Mouse (Mus musculus) heart, embryonic 16.5 days (tissue): ENCODE data around the gene Tmem202. TPM values are rescaled to one million over a fixed set of nuclear protein-coding genes. Genes with fewer than 3 reads are reported as not detected.
A peak's percentile ranks its signal among the peaks of the same experiment; 100 is the strongest.

ENCODE experiments used
- ATAC-seq: fragments of 200-750 bp; cut with Nextera tagmentation; replicated peaks from 2 replicates; pipeline ENCODE4 v1.8.0; 2017; ENCODE audit warnings: moderate number of reproducible peaks; ENCODE audit not compliant: insufficient read depth, low FRiP score; ENCODE audit errors: extremely low read depth
- H3K27ac ChIP-seq: fragments of 300-500 bp; sonication (generic); 2 replicates; pipeline ENCODE4 v1.5.1; 2014; ENCODE audit warnings: mild to moderate bottlenecking, low read length, control low read depth, moderate library complexity
- H3K27me3 ChIP-seq: fragments of 300-500 bp; sonication (generic); 2 replicates; pipeline ENCODE4 v1.6.1; 2014; ENCODE audit warnings: low read length, mixed read lengths; ENCODE audit not compliant: control insufficient read depth, insufficient read depth
- H3K36me3 ChIP-seq: fragments of 300-500 bp; sonication (generic); 2 replicates; pipeline ENCODE4 v1.6.1; 2014; ENCODE audit not compliant: control insufficient read depth, insufficient read depth
- H3K4me1 ChIP-seq: fragments of 300-500 bp; sonication (generic); 2 replicates; pipeline ENCODE4 v1.6.1; 2014; ENCODE audit warnings: low read length, mixed read lengths; ENCODE audit not compliant: control insufficient read depth, insufficient read depth
- H3K4me2 ChIP-seq: fragments of 300-500 bp; sonication (generic); 2 replicates; pipeline ENCODE4 v1.6.1; 2014; ENCODE audit warnings: low read depth, mild to moderate bottlenecking, control low read depth, low read length
- H3K4me3 ChIP-seq: fragments of 300-500 bp; sonication (generic); 2 replicates; pipeline ENCODE4 v1.5.1; 2014; ENCODE audit warnings: mild to moderate bottlenecking, control low read depth, low read length
- H3K9ac ChIP-seq: fragments of 300-500 bp; sonication (generic); 2 replicates; pipeline ENCODE4 v1.6.1; 2014; ENCODE audit warnings: low read length, control low read depth
- H3K9me3 ChIP-seq: fragments of 300-500 bp; sonication (generic); replicated peaks from 2 replicates; pipeline ENCODE4 v1.6.1; 2016; ENCODE audit warnings: low read length; ENCODE audit not compliant: control insufficient read depth
- WGBS: fragments of 180-500 bp; shearing (Covaris S2); extraction: QIAGEN DNeasy Blood & Tissue Kit; methylation state at CpG from one replicate; pipeline ENCODE4 v1.1.7; 2014; 5-methylcytosine and 5-hydroxymethylcytosine counted together
- polyA plus RNA-seq: library from polyadenylated mRNA; unstranded; fragments of >200 nt; fragmentation: Nextera tagmentation; extraction: Ambion mirVana; gene quantifications from 2 replicates; pipeline ENCODE4 v1.2.1, GENCODE M21; 2015

Tmem202 gene
- polyA plus RNA-seq, 1 experiment from 2014 or later: 0.34 TPM

DNA sequence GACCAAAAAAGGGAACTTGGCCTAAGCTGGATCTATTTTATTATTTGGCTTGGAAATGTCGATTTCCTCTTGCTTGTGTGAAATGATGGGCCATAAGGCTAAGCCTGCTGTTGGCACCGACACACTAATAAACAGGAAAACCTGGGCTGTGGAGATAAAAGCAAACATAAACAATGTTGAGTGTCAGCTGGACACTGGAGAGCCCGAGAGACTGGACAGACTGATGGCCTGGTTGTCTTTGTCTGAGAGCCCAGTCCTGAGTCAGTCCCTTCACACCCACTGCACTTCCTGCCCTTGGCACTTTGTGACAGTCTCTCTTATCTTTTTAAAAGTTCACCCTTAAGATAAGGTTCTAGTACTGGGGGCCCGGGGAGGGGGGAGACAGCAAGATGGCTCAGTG, 16.7 kb downstream of the Tmem202 start:
- Histone ChIP-seq H3K27me3 (no peaks in the 10 kb centered on the region), H3K4me3 (no peak overlapping the region), H3K9me3 (no peaks in the 10 kb centered on the region), H3K27ac (no peak overlapping the region), H3K4me1 (peaks cover 9% of the 10 kb centered on the region), H3K4me2 (no peak overlapping the region), H3K36me3 (no peaks in the 10 kb centered on the region), H3K9ac (no peak overlapping the region)
- ATAC-seq: peak; percentile 49; the same call in 1 of the 2 replicates
- WGBS: 37% methylated on average over 4 of the region's 4 CpGs

DNA sequence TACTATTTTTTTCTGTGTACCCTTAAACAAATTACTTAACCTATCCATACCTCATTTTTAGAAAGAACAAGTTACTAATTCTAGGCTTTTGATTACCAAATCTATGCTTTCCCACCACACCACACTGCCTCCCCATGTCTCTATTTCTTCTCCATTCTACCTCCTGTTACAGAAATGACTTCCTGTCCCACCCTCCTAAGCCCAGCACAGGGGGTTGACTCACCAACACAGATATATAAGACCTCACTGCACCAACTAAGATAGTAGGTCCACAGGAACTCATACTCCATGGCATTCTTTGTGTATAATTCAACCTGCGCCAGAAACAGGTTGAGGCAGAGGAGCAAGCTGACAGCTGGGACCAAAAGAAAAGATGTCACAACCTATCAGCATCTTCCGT, 20.3 kb downstream of the Tmem202 start:
- H3K4me1 ChIP-seq: peaks cover 14% of the 10 kb centered on the region
- no peaks in the 10 kb centered on the region for H3K36me3 ChIP-seq
- no peak overlapping the region for H3K9ac ChIP-seq
- H3K27ac ChIP-seq: no peak overlapping the region
- H3K9me3 ChIP-seq: no peaks in the 10 kb centered on the region
- H3K4me3 ChIP-seq: no peak overlapping the region
- 81% methylated on average over 2 of the region's 2 CpGs for WGBS
- no peaks in the 10 kb centered on the region for H3K27me3 ChIP-seq
- no peak for ATAC-seq
- H3K4me2 ChIP-seq: no peak overlapping the region

GRCm38 (mm10) chr9:59518976-59519375, 20.7 kb downstream of the Tmem202 start:
- H3K9ac ChIP-seq: no peak overlapping the region
- WGBS: 26% methylated on average over 5 of the region's 5 CpGs
- no peaks in the 10 kb centered on the region for H3K9me3 ChIP-seq
- H3K27me3 ChIP-seq: no peaks in the 10 kb centered on the region
- ATAC-seq: no peak
- H3K4me1 ChIP-seq: peaks cover 14% of the 10 kb centered on the region
- H3K27ac ChIP-seq: peak overlapping the region; percentile 21; the same call in 1 of the 2 replicates
- H3K4me3 ChIP-seq: no peak overlapping the region
- no peak overlapping the region for H3K4me2 ChIP-seq
- no peaks in the 10 kb centered on the region for H3K36me3 ChIP-seq

DNA sequence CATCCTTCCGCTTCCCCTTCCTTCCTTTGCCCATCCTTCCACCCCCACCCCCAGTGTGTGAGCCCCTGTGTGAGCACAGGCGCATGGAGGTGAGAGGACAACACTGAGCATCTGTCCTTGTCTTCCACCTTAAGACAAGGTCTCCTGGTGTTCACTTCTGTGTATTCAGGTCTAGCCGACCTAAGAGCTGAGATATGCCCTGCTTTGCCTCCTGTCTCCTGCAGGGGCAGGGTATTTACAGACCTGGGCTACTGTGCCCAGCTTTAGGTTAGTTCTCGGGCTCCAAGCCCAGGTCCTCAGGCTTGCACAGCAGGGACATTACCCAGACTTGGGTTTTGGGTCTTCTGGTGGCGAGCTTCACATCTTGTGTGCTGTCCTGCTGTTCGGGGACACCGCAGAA, 22.5 kb downstream of the Tmem202 start:
- Histone ChIP-seq H3K4me2 (no peak overlapping the region), H3K9me3 (no peaks in the 10 kb centered on the region), H3K4me3 (no peak overlapping the region), H3K27ac (no peak overlapping the region), H3K27me3 (no peaks in the 10 kb centered on the region), H3K4me1 (peaks cover 11% of the 10 kb centered on the region), H3K36me3 (no peaks in the 10 kb centered on the region), H3K9ac (no peak overlapping the region)
- 59% methylated on average over 7 of the region's 7 CpGs for WGBS
- no peak for ATAC-seq

DNA sequence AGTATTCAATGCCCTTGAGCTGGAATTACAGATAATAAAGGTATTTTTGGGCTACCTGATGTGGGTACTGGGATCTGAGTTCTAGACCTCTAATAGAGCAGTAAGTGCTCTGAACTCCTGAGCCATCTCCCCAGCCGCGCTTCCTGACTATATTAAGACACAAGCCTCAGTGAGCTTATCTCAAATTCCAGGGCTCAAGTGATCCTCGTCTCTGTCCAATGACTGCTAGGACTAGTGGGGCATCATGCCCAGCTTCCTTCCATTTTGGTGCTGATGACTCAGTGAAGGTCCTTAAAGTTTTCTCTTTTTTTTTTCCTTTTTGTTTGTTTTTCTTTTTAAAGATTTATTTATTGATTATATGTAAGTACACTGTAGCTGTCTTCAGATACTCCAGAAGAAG, 24.6 kb downstream of the Tmem202 start:
- Histone ChIP-seq H3K9ac (no peak overlapping the region), H3K27me3 (no peaks in the 10 kb centered on the region), H3K4me2 (no peak overlapping the region), H3K27ac (no peak overlapping the region), H3K4me1 (peaks cover 11% of the 10 kb centered on the region), H3K9me3 (no peaks in the 10 kb centered on the region), H3K4me3 (no peak overlapping the region), H3K36me3 (no peaks in the 10 kb centered on the region)
- 26% methylated on average over 3 of the region's 3 CpGs for WGBS
- peak; percentile 81 for ATAC-seq

- Histone ChIP-seq H3K4me3 (no peak overlapping the region), H3K4me1 (peaks cover 4% of the 10 kb centered on the region; the same call in 1 of the 2 replicates), H3K9ac (no peak overlapping the region), H3K27me3 (no peaks in the 10 kb centered on the region), H3K4me2 (no peak overlapping the region), H3K9me3 (no peaks in the 10 kb centered on the region), H3K36me3 (no peaks in the 10 kb centered on the region), H3K27ac (no peak overlapping the region)
- ATAC-seq: no peak
- WGBS: 37% methylated on average over 4 of the region's 4 CpGs
Observed at GRCm38 (mm10) chr9:59512381-59512780, 27.3 kb downstream of the Tmem202 start.

- no peaks in the 10 kb centered on the region for H3K9me3 ChIP-seq
- H3K9ac ChIP-seq: no peak overlapping the region
- no peak overlapping the region for H3K27ac ChIP-seq
- H3K4me1 ChIP-seq: no peaks in the 10 kb centered on the region
- WGBS: 50% methylated on average over 1 of the region's 1 CpGs
- H3K4me2 ChIP-seq: no peak overlapping the region
- H3K4me3 ChIP-seq: no peak overlapping the region
- H3K36me3 ChIP-seq: no peaks in the 10 kb centered on the region
- no peak for ATAC-seq
- H3K27me3 ChIP-seq: no peaks in the 10 kb centered on the region
Observed at GRCm38 (mm10) chr9:59508146-59508545, 31.5 kb downstream of the Tmem202 start.

GRCm38 (mm10) chr9:59487331-59487730, 52.3 kb downstream of the Tmem202 start:
- peak overlapping the region; percentile 84 for H3K4me2 ChIP-seq
- no peaks in the 10 kb centered on the region for H3K36me3 ChIP-seq
- H3K27ac ChIP-seq: peak overlapping the region; percentile 99
- ATAC-seq: no peak
- no peaks in the 10 kb centered on the region for H3K27me3 ChIP-seq
- no peaks in the 10 kb centered on the region for H3K9me3 ChIP-seq
- peak overlapping the region; percentile 99 for H3K4me3 ChIP-seq
- peaks cover 7% of the 10 kb centered on the region; the same call in 1 of the 2 replicates for H3K4me1 ChIP-seq
- peak overlapping the region; percentile 99 for H3K9ac ChIP-seq

- WGBS: 0% methylated on average over 55 of the region's 56 CpGs
- Histone ChIP-seq H3K9me3 (no peaks in the 10 kb centered on the region), H3K9ac (peak within 1 kb of the TSS; percentile 99), H3K4me3 (peak within 1 kb of the TSS; percentile 99), H3K27ac (peak within 1 kb of the TSS; percentile 99), H3K36me3 (no peaks in the 10 kb centered on the region), H3K4me1 (peaks cover 8% of the 10 kb centered on the region; the same call in 1 of the 2 replicates), H3K27me3 (no peaks in the 10 kb centered on the region), H3K4me2 (peak within 1 kb of the TSS; percentile 96)
- ATAC-seq: peak; percentile 98
Observed at GRCm38 (mm10) chr9:59486549-59487065, 53.0 kb downstream of the Tmem202 start, which contains the start of gene Arih1. Gene Arih1, minus strand, starts transcription at chr9:59486618.
